Mouse (Mus musculus) regulatory T cell (primary cell): Measurements from ENCODE around the gene Chsy1.

Experiments used
- in situ Hi-C: fragments of 300-600 bp; cut with MboI, MseI; formaldehyde crosslinking; loops from one replicate; pipeline ENCODE4 v1.15.1; 2025; ENCODE audit warnings: high pct_unique_total_duplicates

Gene Chsy1

GRCm38 (mm10) chr7:66108961-66109854 lies at the start of gene Chsy1:
Chsy1 (plus strand) TSS chr7:66109515.
- in situ Hi-C loops = loop anchor here (5.0 kb wide), 1 partner anchor 78 kb away; no protein-coding TSS in a partner anchor

- in situ Hi-C loops = no loop called here
Observed at GRCm38 (mm10) chr7:66060066-66060956, 49.0 kb upstream of the Chsy1 start.

- in situ Hi-C loops = no loop called here
Observed at GRCm38 (mm10) chr7:66061057-66061456, 48.3 kb upstream of the Chsy1 start.

- in situ Hi-C loops = no loop called here
Observed at GRCm38 (mm10) chr7:66076411-66076810, 32.9 kb upstream of the Chsy1 start.

GRCm38 (mm10) chr7:66079364-66080230 lies 29.7 kb upstream of the Chsy1 start, which contains the start of gene Selenos:
Selenos (plus strand) TSS chr7:66079649.
- in situ Hi-C loops = no loop called here

- in situ Hi-C loops = no loop called here
Observed at GRCm38 (mm10) chr7:66080231-66080613, 29.1 kb upstream of the Chsy1 start.

GRCm38 (mm10) chr7:66083757-66084156 lies 25.6 kb upstream of the Chsy1 start:
- in situ Hi-C loops = no loop called here

- in situ Hi-C loops = no loop called here
Observed at GRCm38 (mm10) chr7:66084546-66084945, 24.8 kb upstream of the Chsy1 start.

GRCm38 (mm10) chr7:66087652-66088051 lies 21.7 kb upstream of the Chsy1 start:
- in situ Hi-C loops = no loop called here

- in situ Hi-C loops = no loop called here
Observed at GRCm38 (mm10) chr7:66088077-66088476, 21.2 kb upstream of the Chsy1 start.

GRCm38 (mm10) chr7:66090676-66091190 lies 18.6 kb upstream of the Chsy1 start:
- in situ Hi-C loops = loop anchor here (10.0 kb wide), 1 partner anchor 564 kb away; no protein-coding TSS in a partner anchor

GRCm38 (mm10) chr7:66091553-66091952 lies 17.8 kb upstream of the Chsy1 start:
- in situ Hi-C loops = loop anchor here (10.0 kb wide), 1 partner anchor 563 kb away; no protein-coding TSS in a partner anchor

- in situ Hi-C loops = loop anchor here (10.0 kb wide), 1 partner anchor 562 kb away; no protein-coding TSS in a partner anchor
Observed at GRCm38 (mm10) chr7:66092656-66093055, 16.7 kb upstream of the Chsy1 start.

- in situ Hi-C loops = loop anchor here (10.0 kb wide), 1 partner anchor 561 kb away; no protein-coding TSS in a partner anchor
Observed at GRCm38 (mm10) chr7:66094141-66094540, 15.2 kb upstream of the Chsy1 start.

GRCm38 (mm10) chr7:66098803-66099202 lies 10.5 kb upstream of the Chsy1 start:
- in situ Hi-C loops = loop anchor here (10.0 kb wide), 1 partner anchor 556 kb away; no protein-coding TSS in a partner anchor

GRCm38 (mm10) chr7:66101866-66102265 lies 7.4 kb upstream of the Chsy1 start:
- in situ Hi-C loops = loop anchor here (5.0 kb wide), 2 partner anchors 145 to 200 kb away; no protein-coding TSS in a partner anchor

GRCm38 (mm10) chr7:66104531-66104930 lies 4.8 kb upstream of the Chsy1 start:
- in situ Hi-C loops = loop anchor here (5.0 kb wide), 2 partner anchors 143 to 198 kb away; no protein-coding TSS in a partner anchor

- in situ Hi-C loops = loop anchor here (5.0 kb wide), 1 partner anchor 82 kb away; no protein-coding TSS in a partner anchor
Observed at GRCm38 (mm10) chr7:66105771-66106170, 3.5 kb upstream of the Chsy1 start.

- in situ Hi-C loops = loop anchor here (5.0 kb wide), 1 partner anchor 81 kb away; no protein-coding TSS in a partner anchor
Observed at GRCm38 (mm10) chr7:66106581-66107056, 2.7 kb upstream of the Chsy1 start.

GRCm38 (mm10) chr7:66107206-66107605 lies 2.1 kb upstream of the Chsy1 start:
- in situ Hi-C loops = loop anchor here (5.0 kb wide), 1 partner anchor 80 kb away; no protein-coding TSS in a partner anchor
